Mouse (Mus musculus) olfactory bulb, adult 2 months (tissue): ENCODE results near the gene Gapdhs.

ENCODE experiments used
- CTCF ChIP-seq: fragments of 200-500 bp; IDR thresholded peaks from 2 replicates; pipeline ENCODE4 v1.5.1; 2012; ENCODE audit warnings: low read depth, mild to moderate bottlenecking, low read length, moderate library complexity; ENCODE audit not compliant: insufficient read depth
- POLR2A ChIP-seq: fragments of 200-500 bp; IDR thresholded peaks from 2 replicates; pipeline ENCODE4 v1.6.1; 2012; ENCODE audit warnings: mild to moderate bottlenecking, low read depth, low read length, moderate library complexity; ENCODE audit not compliant: insufficient read depth

DNA sequence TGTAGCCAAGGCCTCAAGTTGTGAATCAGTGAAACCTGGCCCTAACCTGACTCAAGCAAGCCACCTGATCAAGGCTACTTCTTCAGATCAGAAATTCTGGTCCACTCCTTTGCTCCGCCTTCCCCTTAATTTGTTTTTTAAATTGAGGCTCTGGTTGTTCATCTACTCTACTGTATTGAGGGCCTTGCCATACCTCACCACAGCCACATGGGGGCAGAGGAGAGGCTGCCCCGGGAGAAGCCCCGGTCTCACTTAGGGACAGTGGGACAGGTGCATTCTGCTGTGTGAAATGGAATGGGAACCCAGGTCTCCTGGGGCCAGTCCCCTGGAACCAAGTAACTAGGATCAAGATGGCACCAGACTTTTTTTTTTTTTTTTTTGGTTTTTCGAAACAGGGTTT lies 38.3 kb upstream of the Gapdhs start:
- TF ChIP-seq CTCF (0 out of 2 replicates have a peak, but pooled peaks have one; percentile 33), POLR2A (no peak)
